Mouse (Mus musculus) midbrain, embryonic 11.5 days (tissue): Measurements from ENCODE around the gene Lst1. TPM values are rescaled to one million over a fixed set of nuclear protein-coding genes. Genes with fewer than 3 reads are reported as not detected.

Experiments used
- microRNA-seq: library from miRNA; unstranded; fragments of <30 nt; microRNA quantifications from one replicate; pipeline ENCODE4, GENCODE M21; 2017
- polyA plus RNA-seq: library from polyadenylated mRNA; unstranded; fragments of >200 nt; fragmentation: Nextera tagmentation; extraction: Ambion mirVana; gene quantifications from 2 replicates; pipeline ENCODE4 v1.2.1, GENCODE M21; 2014

Gene Lst1
- polyA plus RNA-seq, 1 experiment from 2014 or later = 10.2 TPM

Small RNAs within 50 kb of the gene (microRNA-seq; reads per million reads assigned to microRNA genes)
- not detected for gene Mir6973a
- not detected for gene Mir6974

Other genes with a start within 250 kb of the Lst1 start
- gene Hspa1b, start 229.2 kb downstream of the Lst1 start, polyA plus RNA-seq = 0.08 and 0.26 TPM in 2 replicates
- not detected in 2 replicates for gene Gm20481, start 218.5 kb downstream of the Lst1 start, polyA plus RNA-seq
- gene Hspa1a, start 216.3 kb downstream of the Lst1 start, polyA plus RNA-seq = 0.59 and 1.2 TPM in 2 replicates
- 1.4 and 2.0 TPM in 2 replicates for gene Hspa1l, start 215.7 kb downstream of the Lst1 start, polyA plus RNA-seq
- 213 and 234 TPM in 2 replicates for gene Lsm2, start 206.6 kb downstream of the Lst1 start, polyA plus RNA-seq
- 76.1 and 81.2 TPM in 2 replicates for gene Vars, start 187.5 kb downstream of the Lst1 start, polyA plus RNA-seq
- 0.07 TPM in 1 of 2 replicates, not detected in the other for gene Vwa7, start 171.9 kb downstream of the Lst1 start, polyA plus RNA-seq
- gene Sapcd1, start 160.4 kb downstream of the Lst1 start, polyA plus RNA-seq = 5.3 and 7.3 TPM in 2 replicates
- 5.0 and 5.2 TPM in 2 replicates for gene Msh5, start 141.7 kb downstream of the Lst1 start, polyA plus RNA-seq
- 73.8 and 83.9 TPM in 2 replicates for gene Clic1, start 138.5 kb downstream of the Lst1 start, polyA plus RNA-seq
- 614 and 653 TPM in 2 replicates for gene Ddah2, start 129.4 kb downstream of the Lst1 start, polyA plus RNA-seq
- not detected in 2 replicates for gene Ly6g6c, start 123.1 kb downstream of the Lst1 start, polyA plus RNA-seq
- gene Mpig6b, start 122.3 kb downstream of the Lst1 start, polyA plus RNA-seq = 0.76 and 0.89 TPM in 2 replicates
- gene Ly6g6e, start 111.5 kb downstream of the Lst1 start, polyA plus RNA-seq = not detected in 2 replicates
- gene Ly6g6d, start 110.4 kb downstream of the Lst1 start, polyA plus RNA-seq = 0.97 and 1.5 TPM in 2 replicates
- 0.28 and 0.74 TPM in 2 replicates for gene Ly6g6f, start 102.8 kb downstream of the Lst1 start, polyA plus RNA-seq
- 40.5 and 45.2 TPM in 2 replicates for gene Abhd16a, start 99.2 kb downstream of the Lst1 start, polyA plus RNA-seq
- not detected in 2 replicates for gene Ly6g5c, start 80.2 kb downstream of the Lst1 start, polyA plus RNA-seq
- 0.86 and 1.2 TPM in 2 replicates for gene Ly6g5b, start 73.0 kb downstream of the Lst1 start, polyA plus RNA-seq
- 24.4 and 26.3 TPM in 2 replicates for gene Gpank1, start 67.0 kb downstream of the Lst1 start, polyA plus RNA-seq
- gene Csnk2b, start 66.4 kb downstream of the Lst1 start, polyA plus RNA-seq = 293 and 299 TPM in 2 replicates
- 7.1 and 8.1 TPM in 2 replicates for gene D17H6S53E, start 62.1 kb downstream of the Lst1 start, polyA plus RNA-seq
- gene Apom, start 56.4 kb downstream of the Lst1 start, polyA plus RNA-seq = 0.37 and 0.45 TPM in 2 replicates
- gene Bag6, start 53.3 kb downstream of the Lst1 start, polyA plus RNA-seq = 96.0 and 104 TPM in 2 replicates
- gene Prrc2a, start 23.5 kb downstream of the Lst1 start, polyA plus RNA-seq = 138 and 153 TPM in 2 replicates
- gene Aif1, start 12.4 kb downstream of the Lst1 start, polyA plus RNA-seq = 7.8 and 8.4 TPM in 2 replicates
- 0.41 TPM in 1 of 2 replicates, not detected in the other for gene Ltb, start 6.0 kb upstream of the Lst1 start, polyA plus RNA-seq
- gene Tnf, start 13.6 kb upstream of the Lst1 start, polyA plus RNA-seq = 0.26 TPM in 1 of 2 replicates, not detected in the other
- gene Lta, start 16.9 kb upstream of the Lst1 start, polyA plus RNA-seq = not detected in 2 replicates
- not detected in 2 replicates for gene Gm16181, start 32.4 kb upstream of the Lst1 start, polyA plus RNA-seq
- 17.0 and 17.8 TPM in 2 replicates for gene Atp6v1g2, start 45.2 kb upstream of the Lst1 start, polyA plus RNA-seq
- 3.3 and 4.4 TPM in 2 replicates for gene Nfkbil1, start 47.4 kb upstream of the Lst1 start, polyA plus RNA-seq
- gene Ddx39b, start 53.3 kb upstream of the Lst1 start, polyA plus RNA-seq = 649 and 657 TPM in 2 replicates
- 42.2 and 45.9 TPM in 2 replicates for gene H2-D1, start 74.3 kb upstream of the Lst1 start, polyA plus RNA-seq
- not detected in 2 replicates for gene H2-Q1, start 132.0 kb upstream of the Lst1 start, polyA plus RNA-seq
- 0.22 and 0.34 TPM in 2 replicates for gene H2-Q2, start 153.8 kb upstream of the Lst1 start, polyA plus RNA-seq
- gene H2-Q4, start 191.2 kb upstream of the Lst1 start, polyA plus RNA-seq = 1.9 and 2.5 TPM in 2 replicates
- gene H2-Q6, start 236.4 kb upstream of the Lst1 start, polyA plus RNA-seq = 0.33 and 0.93 TPM in 2 replicates